Mouse (Mus musculus): Measurements from ENCODE around the gene Tsnaxip1. TPM values are rescaled to one million over a fixed set of nuclear protein-coding genes. Genes with fewer than 3 reads are reported as not detected.

Tsnaxip1 gene
- 0.12 and 0.51 TPM in 2 replicates for polyA plus RNA-seq (2016; fragmentation: Nextera tagmentation; extraction: Ambion mirVana)

GRCm38 (mm10) chr8:105826861-105827848, at the start of gene Tsnaxip1, which contains the start of gene Ranbp10:
Gene Tsnaxip1 (plus strand): TSS chr8:105827731.
Gene Ranbp10 (minus strand): TSS chr8:105827350.
- H3K36me3 ChIP-seq (replicated peaks) = peaks cover 30% of the 10 kb centered on the region
- peak within 1 kb of the TSS; percentile 92 for H3K9ac ChIP-seq
- H3K27ac ChIP-seq = 0 out of 2 replicates have a peak within 1 kb of the TSS, but pooled peaks have one; percentile 43
- no peaks in the 10 kb centered on the region for H3K27me3 ChIP-seq
- ATAC-seq (ENCODE audit: low FRiP score) = peak; percentile 98
- H3K4me2 ChIP-seq = peak within 1 kb of the TSS; percentile 87
- peak within 1 kb of the TSS; percentile 95 for H3K4me3 ChIP-seq (replicated peaks)
- peaks cover 18% of the 10 kb centered on the region for H3K4me1 ChIP-seq
- H3K9me3 ChIP-seq = no peaks in the 10 kb centered on the region
- under 1% methylated on average over 52 of the region's 52 CpGs for WGBS

- Histone ChIP-seq H3K4me3 (replicated peaks) (no peak overlapping the region), H3K4me1 (no peaks in the 10 kb centered on the region), H3K9ac (no peak overlapping the region), H3K4me2 (no peak overlapping the region), H3K9me3 (no peaks in the 10 kb centered on the region), H3K27ac (no peak overlapping the region), H3K36me3 (replicated peaks) (peaks cover 86% of the 10 kb centered on the region), H3K27me3 (no peaks in the 10 kb centered on the region)
- 87% methylated on average over 2 of the region's 2 CpGs for WGBS
- no peak for ATAC-seq (ENCODE audit: low FRiP score)
Observed at GRCm38 (mm10) chr8:105777833-105778232, 49.7 kb upstream of the Tsnaxip1 start.

- peaks cover 72% of the 10 kb centered on the region for H3K36me3 ChIP-seq (replicated peaks)
- H3K4me3 ChIP-seq (replicated peaks) = no peak overlapping the region
- 93% methylated on average over 5 of the region's 5 CpGs for WGBS
- no peak overlapping the region for H3K4me2 ChIP-seq
- no peak for ATAC-seq (ENCODE audit: low FRiP score)
- no peak overlapping the region for H3K27ac ChIP-seq
- H3K9me3 ChIP-seq = no peaks in the 10 kb centered on the region
- H3K9ac ChIP-seq = no peak overlapping the region
- no peaks in the 10 kb centered on the region for H3K27me3 ChIP-seq
- no peaks in the 10 kb centered on the region for H3K4me1 ChIP-seq
Observed at GRCm38 (mm10) chr8:105780298-105780697, 47.2 kb upstream of the Tsnaxip1 start.

- Histone ChIP-seq H3K4me3 (replicated peaks) (no peak overlapping the region), H3K4me2 (no peak overlapping the region), H3K36me3 (replicated peaks) (peaks cover 21% of the 10 kb centered on the region), H3K27me3 (no peaks in the 10 kb centered on the region), H3K9ac (no peak overlapping the region), H3K9me3 (no peaks in the 10 kb centered on the region), H3K4me1 (peaks cover 4% of the 10 kb centered on the region; the same call in 1 of the 2 replicates), H3K27ac (no peak overlapping the region)
- ATAC-seq (ENCODE audit: low FRiP score) = no peak
- WGBS = 95% methylated on average over 2 of the region's 2 CpGs
Observed at GRCm38 (mm10) chr8:105788241-105788640, 39.3 kb upstream of the Tsnaxip1 start.

- H3K27me3 ChIP-seq = no peaks in the 10 kb centered on the region
- no peak overlapping the region for H3K27ac ChIP-seq
- WGBS = 61% methylated on average over 4 of the region's 4 CpGs
- peaks cover 16% of the 10 kb centered on the region for H3K36me3 ChIP-seq (replicated peaks)
- no peak overlapping the region for H3K4me2 ChIP-seq
- H3K9ac ChIP-seq = no peak overlapping the region
- no peaks in the 10 kb centered on the region for H3K9me3 ChIP-seq
- no peak overlapping the region for H3K4me3 ChIP-seq (replicated peaks)
- peaks cover 4% of the 10 kb centered on the region; the same call in 1 of the 2 replicates for H3K4me1 ChIP-seq
- ATAC-seq (ENCODE audit: low FRiP score) = no peak
Observed at GRCm38 (mm10) chr8:105788927-105789326, 38.6 kb upstream of the Tsnaxip1 start.

- Histone ChIP-seq H3K4me2 (no peak overlapping the region), H3K9me3 (no peaks in the 10 kb centered on the region), H3K36me3 (replicated peaks) (peaks cover 15% of the 10 kb centered on the region), H3K9ac (no peak overlapping the region), H3K27me3 (no peaks in the 10 kb centered on the region), H3K27ac (no peak overlapping the region), H3K4me1 (peaks cover 4% of the 10 kb centered on the region; the same call in 1 of the 2 replicates), H3K4me3 (replicated peaks) (no peak overlapping the region)
- no peak for ATAC-seq (ENCODE audit: low FRiP score)
Observed at GRCm38 (mm10) chr8:105789626-105790025, 37.9 kb upstream of the Tsnaxip1 start.

- no peak for ATAC-seq (ENCODE audit: low FRiP score)
- no peaks in the 10 kb centered on the region for H3K9me3 ChIP-seq
- H3K4me1 ChIP-seq = no peaks in the 10 kb centered on the region
- H3K27ac ChIP-seq = no peak overlapping the region
- H3K9ac ChIP-seq = no peak overlapping the region
- H3K36me3 ChIP-seq (replicated peaks) = no peaks in the 10 kb centered on the region; the same call in 1 of the 2 replicates
- H3K4me3 ChIP-seq (replicated peaks) = no peak overlapping the region
- WGBS = 96% methylated on average over 1 of the region's 1 CpGs
- no peaks in the 10 kb centered on the region for H3K27me3 ChIP-seq
- H3K4me2 ChIP-seq = no peak overlapping the region
Observed at GRCm38 (mm10) chr8:105793331-105793730, 34.2 kb upstream of the Tsnaxip1 start.

- H3K4me2 ChIP-seq = no peak overlapping the region
- ATAC-seq (ENCODE audit: low FRiP score) = no peak
- H3K4me3 ChIP-seq (replicated peaks) = no peak overlapping the region
- H3K27ac ChIP-seq = no peak overlapping the region
- H3K9me3 ChIP-seq = no peaks in the 10 kb centered on the region
- H3K9ac ChIP-seq = no peak overlapping the region
- peaks cover 3% of the 10 kb centered on the region; the same call in 1 of the 2 replicates for H3K4me1 ChIP-seq
- WGBS = 91% methylated on average over 3 of the region's 3 CpGs
- no peaks in the 10 kb centered on the region for H3K27me3 ChIP-seq
- peaks cover 3% of the 10 kb centered on the region; the same call in 1 of the 2 replicates for H3K36me3 ChIP-seq (replicated peaks)
Observed at GRCm38 (mm10) chr8:105794009-105794598, 33.4 kb upstream of the Tsnaxip1 start.

GRCm38 (mm10) chr8:105795785-105796184, 31.7 kb upstream of the Tsnaxip1 start:
- H3K27ac ChIP-seq = no peak overlapping the region
- no peaks in the 10 kb centered on the region for H3K27me3 ChIP-seq
- H3K9me3 ChIP-seq = no peaks in the 10 kb centered on the region
- no peak overlapping the region for H3K4me3 ChIP-seq (replicated peaks)
- WGBS = 84% methylated on average over 1 of the region's 1 CpGs
- ATAC-seq (ENCODE audit: low FRiP score) = no peak
- H3K4me2 ChIP-seq = no peak overlapping the region
- peaks cover 3% of the 10 kb centered on the region; the same call in 1 of the 2 replicates for H3K36me3 ChIP-seq (replicated peaks)
- H3K9ac ChIP-seq = no peak overlapping the region
- peaks cover 8% of the 10 kb centered on the region; the same call in 1 of the 2 replicates for H3K4me1 ChIP-seq

- 91% methylated on average over 5 of the region's 5 CpGs for WGBS
- Histone ChIP-seq H3K27ac (no peak overlapping the region), H3K4me2 (no peak overlapping the region), H3K9me3 (no peaks in the 10 kb centered on the region), H3K36me3 (replicated peaks) (peaks cover 3% of the 10 kb centered on the region; the same call in 1 of the 2 replicates), H3K4me1 (peaks cover 8% of the 10 kb centered on the region; the same call in 1 of the 2 replicates), H3K9ac (no peak overlapping the region), H3K27me3 (no peaks in the 10 kb centered on the region), H3K4me3 (replicated peaks) (no peak overlapping the region)
- ATAC-seq (ENCODE audit: low FRiP score) = no peak
Observed at GRCm38 (mm10) chr8:105798408-105798807, 29.1 kb upstream of the Tsnaxip1 start.

- Histone ChIP-seq H3K4me2 (no peak overlapping the region), H3K9me3 (no peaks in the 10 kb centered on the region), H3K27ac (no peak overlapping the region), H3K9ac (no peak overlapping the region), H3K4me1 (peaks cover 8% of the 10 kb centered on the region; the same call in 1 of the 2 replicates), H3K4me3 (replicated peaks) (no peak overlapping the region), H3K36me3 (replicated peaks) (peaks cover 3% of the 10 kb centered on the region; the same call in 1 of the 2 replicates), H3K27me3 (no peaks in the 10 kb centered on the region)
- 67% methylated on average over 8 of the region's 8 CpGs for WGBS
- ATAC-seq (ENCODE audit: low FRiP score) = no peak
Observed at GRCm38 (mm10) chr8:105799091-105799812, 28.3 kb upstream of the Tsnaxip1 start.
